Mouse (Mus musculus) retina, adult 2 months (tissue): ENCODE measurements at regions not wholly inside any gene's neighbourhood (a gene's known extent, or its start where the extent isn't known, plus 50 kb on each side); places are given as distances from the start of the nearest gene placed in this dataset.

ENCODE experiments used
- DNase-seq: peaks from one replicate; pipeline ENCODE4 v3.0.0-alpha.2; 2012; ENCODE audit warnings: low read depth, low spot score

DNA sequence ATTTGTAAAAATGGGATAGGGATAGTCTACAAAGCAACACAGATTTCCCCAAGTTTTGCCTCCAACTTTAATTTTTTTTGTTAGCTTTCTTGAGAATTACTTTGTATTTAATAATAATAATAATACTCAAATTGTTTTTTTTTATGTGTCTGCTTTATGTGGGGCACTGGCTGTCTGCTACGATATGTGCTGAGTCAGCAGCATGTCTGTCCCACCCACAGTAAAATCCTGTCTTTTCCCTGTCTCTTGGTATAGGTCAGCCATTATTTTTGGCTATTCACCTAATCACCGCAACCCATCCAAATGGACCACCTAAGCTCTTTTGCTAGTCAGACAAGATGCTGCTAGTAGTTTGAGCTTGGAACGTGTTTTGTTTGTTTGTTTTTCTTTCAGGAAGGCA is 473.0 kb downstream of the Hs3st4 start:
- DNase-seq = no peak

DNA sequence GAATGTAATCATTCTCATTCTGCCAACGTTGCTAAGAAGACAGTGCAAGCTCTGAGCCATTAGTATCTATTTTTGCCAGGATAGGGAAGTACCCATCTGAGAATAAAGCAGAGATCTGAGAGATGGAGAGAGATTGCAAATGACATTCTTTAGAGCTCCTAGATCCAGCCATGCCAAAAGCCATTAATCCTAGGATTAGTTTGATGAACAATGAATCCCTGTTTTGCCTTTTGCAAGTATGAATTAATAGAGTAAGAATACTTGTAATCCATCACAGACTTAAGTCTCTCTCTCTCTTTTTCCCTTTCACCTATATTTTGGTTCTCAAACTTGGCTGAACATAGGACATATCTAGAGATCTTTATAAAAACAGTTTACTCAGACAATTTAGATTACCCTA is 504.7 kb downstream of the Hs3st4 start:
- no peak for DNase-seq

DNA sequence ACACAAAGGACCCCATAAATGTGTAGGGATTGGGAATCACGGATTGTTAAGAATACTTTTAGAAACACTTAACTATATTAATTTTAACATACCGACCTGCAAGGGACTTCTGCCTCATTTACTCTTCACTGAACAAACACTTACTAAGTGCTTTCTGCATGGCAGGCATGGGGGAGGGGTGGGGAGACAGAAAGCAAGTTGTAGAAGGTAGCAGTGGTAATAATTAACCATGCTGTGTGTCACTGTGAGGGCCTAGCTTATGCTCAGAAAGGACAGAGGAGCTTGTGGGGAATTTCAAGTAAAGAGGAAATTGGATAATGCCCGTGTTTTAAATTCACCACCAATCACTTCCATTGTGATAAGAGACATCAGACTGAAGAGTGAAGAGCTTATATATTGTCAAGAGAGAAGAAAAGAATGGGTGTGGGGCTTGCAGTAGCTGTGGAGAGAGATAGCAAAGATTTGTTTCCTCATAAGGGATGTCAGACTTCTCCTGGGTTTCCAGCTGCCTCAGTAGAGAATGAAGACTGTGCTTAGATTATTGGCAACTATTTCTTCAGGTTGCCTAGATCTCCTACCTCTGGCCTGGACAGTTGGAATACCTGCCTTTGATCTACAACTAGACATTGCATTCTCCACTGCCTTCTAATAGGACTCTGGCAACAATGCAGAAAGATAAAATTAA is 508.6 kb downstream of the Hs3st4 start:
- DNase-seq = no peak

DNA sequence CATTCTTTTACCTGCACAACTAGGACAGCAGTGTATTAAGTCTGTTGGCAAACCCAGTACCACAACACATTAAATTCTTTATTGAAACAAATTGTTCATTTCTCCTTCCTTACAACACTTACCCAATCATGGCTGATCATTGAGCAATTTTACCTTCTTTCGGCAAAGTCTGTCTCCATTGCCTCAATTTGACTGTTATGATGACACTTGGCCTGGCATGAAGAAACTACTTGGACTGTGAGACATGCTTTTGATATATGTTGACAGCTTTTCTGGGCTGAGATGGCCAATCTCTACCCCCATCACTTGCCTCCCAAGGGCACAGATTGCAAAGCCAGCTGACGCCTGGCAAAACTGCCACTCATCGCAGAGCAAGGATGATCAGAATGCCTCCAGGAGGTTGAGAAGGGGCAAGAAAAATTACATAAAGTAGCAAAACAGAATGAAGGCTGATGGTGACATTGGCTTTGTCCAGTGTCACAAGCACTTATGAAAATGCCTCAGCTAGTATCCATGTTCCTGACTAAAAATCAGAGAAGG is 509.3 kb downstream of the Hs3st4 start:
- no peak for DNase-seq

DNA sequence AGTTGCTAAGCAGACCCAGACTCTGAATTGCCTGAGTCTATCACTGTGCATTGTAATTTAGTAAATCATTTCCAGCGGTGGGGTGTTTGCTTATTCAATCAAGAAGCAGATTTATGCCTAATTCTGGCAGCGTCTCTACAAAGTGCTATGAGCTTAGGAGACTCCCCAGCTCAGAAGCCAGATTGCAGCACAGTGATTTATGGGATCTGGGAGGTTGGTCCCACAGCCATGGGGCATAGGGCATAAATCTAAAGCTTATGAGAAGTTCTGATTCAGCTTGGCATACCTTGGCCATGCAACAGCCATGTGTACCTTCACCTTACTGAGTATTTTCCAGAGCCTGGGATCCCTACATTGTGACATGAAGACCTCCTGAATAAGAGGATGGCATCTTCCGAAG is 518.0 kb downstream of the Hs3st4 start:
- DNase-seq = no peak

DNA sequence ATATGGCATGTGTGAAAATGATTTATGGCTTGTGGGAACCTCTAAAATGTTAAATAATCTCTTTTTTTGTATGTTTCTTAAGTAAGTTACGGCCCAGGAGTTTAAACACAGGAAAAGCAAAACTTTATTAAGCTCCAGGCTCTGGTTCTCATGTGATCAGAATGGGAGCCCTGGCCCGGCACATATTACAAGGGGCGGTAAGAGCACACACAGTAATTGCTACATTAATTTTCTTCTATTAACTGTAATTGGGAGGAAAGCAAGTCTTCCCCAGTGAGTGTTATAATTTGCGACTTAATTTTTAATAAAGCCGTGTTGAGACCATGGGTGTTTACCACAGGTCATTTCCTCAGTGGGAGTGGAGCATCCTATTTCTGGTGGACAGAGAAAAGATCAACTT is 520.1 kb downstream of the Hs3st4 start:
- no peak for DNase-seq

DNA sequence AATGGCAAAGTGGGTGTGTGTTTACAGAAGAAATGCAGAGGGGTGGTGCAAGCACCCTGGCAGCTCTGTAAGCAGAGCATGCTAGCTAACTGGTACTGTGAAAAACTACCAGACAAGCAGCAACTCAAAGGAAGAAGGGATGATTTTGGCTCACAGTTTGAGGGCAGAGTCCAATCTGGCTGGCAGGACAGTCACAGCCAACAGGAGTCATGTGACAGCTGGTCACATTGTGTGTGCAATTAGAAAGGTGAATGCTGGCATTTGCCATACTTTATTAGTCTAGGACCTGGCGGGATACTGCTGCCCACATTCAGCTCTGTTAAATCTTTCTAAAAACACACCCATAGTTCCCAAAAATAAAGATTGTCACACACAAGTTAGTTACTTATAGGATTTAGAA is 566.4 kb downstream of the Hs3st4 start:
- no peak for DNase-seq

DNA sequence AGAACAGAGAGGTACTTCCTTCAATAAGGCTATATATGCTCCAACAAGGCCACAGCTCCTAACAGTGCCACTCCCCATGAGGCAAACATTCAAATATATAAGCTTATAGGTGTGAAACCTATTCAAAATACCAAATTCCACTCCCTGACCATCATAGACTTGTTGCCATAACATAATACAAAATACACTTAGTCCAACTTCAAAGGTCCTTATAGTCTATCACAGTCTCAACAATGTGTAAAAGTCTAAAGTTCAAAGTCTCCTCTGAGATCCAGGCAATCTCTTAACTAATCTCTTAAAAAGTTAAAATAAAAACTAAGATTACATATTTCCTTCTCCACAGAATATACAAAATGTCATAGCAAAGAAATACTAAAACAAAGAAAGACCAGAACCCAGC is 574.5 kb downstream of the Hs3st4 start:
- no peak for DNase-seq

DNA sequence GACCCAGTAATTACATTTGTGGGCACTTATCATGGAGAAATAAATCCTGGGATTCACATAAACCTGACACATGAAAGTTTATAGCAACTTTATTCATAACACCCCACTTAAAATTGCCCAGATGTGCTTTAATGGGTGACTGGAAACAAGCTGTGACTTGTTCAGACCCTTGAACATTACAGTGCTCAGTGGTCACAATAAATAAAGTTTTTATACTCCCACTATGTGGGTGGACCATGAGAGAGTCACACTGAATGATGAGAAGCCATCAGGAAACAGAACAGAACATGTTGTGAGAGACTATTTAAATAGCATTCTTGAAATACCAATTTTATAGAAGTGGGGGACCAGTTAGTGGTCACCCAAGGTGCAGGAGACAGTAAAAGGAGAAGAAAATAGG is 588.1 kb downstream of the Hs3st4 start:
- no peak for DNase-seq

DNA sequence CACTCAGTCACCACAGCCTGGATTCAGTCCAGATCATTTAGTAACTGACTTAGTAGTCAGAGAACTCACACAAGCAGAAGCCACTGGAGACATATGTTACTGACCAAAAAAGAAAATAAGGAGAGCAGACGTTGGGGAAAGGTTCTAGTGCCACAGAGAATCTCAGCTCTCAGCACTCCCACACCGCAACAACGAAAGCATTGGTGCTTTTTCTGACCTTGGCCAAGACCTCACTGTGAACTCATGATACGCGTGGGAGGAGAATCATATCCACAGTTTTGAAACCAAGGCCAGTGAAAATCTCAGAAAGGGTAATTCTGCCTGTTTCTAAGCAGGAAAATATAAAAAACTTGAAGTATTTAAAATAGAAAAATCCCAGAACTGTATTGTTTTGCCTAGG is 591.0 kb downstream of the Hs3st4 start:
- no peak for DNase-seq

DNA sequence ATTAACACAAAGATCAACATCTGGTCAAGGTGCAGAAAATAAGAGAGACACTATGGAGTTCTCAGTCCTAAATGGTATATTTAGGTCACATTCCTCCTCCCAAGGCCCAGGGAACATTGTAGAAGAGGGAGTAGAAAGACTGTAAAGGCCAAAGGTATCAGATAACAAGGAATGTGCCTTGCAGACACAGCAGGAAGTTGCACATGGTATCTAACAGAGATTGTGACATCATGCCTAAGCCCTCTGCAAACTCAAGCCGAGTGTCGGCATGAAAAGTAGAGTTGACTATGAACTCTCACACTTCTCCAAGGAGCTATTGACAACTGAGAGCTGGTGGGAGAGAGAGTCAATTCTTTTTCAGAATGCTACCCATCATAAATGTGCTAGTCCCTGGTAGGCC is 598.7 kb downstream of the Hs3st4 start:
- DNase-seq = no peak

DNA sequence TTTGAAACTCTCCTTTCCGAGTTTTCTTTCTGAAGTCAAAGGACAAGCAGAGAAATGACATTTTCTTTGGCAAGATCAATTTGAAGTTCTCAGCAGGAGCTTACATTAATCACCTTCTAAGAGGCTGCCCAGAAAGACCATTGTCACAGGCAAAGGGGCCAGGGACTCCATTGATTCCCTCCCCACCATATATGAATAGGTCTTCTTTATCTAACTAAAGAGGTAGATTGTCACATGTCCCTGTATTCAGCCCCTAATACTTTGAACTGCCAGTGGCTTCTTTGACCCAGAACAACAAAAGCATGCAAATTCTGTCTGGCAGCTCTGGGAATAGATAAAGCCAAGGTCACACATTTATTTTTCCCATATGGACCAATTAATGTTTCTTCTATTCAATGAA is 602.6 kb downstream of the Hs3st4 start:
- no peak for DNase-seq

DNA sequence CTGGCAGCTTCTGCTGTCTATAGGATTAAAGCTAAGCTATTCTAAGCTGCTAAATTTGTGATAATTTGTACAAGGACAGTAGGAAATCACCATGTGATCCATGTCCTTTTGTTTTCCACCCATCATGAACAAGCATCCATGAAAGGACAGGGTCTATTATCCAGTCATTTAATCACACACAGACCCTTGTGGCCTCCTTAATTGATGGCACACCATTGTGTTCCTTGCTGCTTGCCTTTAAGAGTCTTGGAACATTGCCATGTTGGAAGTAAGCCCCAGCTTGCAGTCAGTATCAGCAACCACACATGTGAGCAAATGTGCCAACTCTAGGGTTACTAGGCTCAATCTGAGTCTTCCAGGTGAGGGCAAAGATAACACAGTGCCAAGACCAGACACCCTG is 608.7 kb downstream of the Hs3st4 start:
- no peak for DNase-seq

DNA sequence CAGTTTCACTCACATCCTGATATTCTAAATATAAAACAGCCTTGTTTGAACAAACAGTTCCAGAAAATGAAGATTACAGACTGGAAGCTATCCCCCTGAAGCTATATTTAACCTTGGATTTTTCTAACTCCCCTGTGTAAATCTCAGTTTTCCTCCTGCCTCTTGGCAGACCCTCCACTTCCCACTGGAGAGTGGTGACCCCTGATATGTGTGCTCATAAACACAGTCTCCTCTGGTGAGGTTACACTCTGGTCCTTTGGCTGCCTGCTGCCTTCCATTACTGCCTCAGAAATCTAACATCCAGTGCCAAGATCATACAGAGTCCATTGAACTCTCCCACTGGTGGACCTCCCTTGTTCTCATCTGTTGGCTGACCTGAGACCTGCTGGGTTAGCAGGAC is 610.8 kb downstream of the Hs3st4 start:
- DNase-seq = no peak

DNA sequence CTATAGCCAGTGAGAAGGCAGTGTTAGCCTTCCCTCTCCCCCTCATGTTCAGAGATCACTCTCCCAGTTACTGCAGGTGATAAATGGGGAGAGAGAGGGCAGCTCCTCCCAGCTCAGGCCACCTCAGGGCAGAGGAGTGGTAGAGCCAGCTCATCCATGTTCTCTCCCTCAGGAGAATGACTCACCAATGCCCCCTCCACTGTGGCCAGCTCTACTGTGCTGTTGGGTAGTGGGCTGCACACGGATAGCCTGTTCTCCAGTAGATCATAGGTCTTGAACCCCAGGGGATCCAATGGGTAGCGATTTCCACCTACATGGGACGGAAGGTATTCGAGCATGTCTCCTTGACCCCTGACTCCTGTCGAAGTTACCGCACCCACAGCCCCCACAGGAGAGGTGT is 618.1 kb downstream of the Hs3st4 start:
- no peak for DNase-seq

DNA sequence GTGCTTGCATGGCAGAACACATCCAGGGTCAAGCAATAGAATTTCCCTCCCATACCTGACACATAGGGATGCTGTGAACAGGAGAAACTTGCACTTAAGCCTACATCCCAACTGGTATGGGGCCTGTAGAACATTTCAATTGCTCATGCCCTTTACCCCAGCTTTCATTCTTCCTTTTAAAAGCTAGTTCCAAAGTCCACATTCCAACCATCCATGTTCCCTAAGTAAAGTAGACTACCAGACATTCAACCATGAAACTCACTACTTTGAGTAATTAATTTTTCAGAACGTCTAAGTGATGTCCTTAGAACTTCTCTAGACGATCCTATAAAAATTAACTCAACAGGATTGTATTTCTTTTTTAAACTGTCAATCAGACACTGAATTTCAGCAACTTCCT is 621.9 kb downstream of the Hs3st4 start:
- no peak for DNase-seq

DNA sequence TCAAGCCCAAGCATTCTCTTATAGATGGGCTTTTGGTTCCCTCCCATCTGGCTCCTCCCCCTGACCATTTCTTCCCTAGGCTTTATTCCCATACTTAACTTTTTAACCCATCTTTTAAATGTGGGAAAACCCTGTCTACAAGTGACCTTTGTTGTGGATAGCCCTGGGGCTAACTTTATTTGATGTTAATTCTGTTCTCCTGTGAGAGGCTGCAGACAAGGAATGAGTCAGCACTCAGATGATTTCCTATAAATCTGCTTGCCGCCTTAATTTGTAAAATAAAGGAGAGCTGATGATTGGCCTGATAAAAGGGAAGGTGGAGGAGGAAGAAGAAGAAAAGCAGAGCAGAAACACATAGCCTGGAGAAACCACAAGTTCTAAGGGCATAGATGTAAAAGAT is 623.3 kb downstream of the Hs3st4 start:
- no peak for DNase-seq

DNA sequence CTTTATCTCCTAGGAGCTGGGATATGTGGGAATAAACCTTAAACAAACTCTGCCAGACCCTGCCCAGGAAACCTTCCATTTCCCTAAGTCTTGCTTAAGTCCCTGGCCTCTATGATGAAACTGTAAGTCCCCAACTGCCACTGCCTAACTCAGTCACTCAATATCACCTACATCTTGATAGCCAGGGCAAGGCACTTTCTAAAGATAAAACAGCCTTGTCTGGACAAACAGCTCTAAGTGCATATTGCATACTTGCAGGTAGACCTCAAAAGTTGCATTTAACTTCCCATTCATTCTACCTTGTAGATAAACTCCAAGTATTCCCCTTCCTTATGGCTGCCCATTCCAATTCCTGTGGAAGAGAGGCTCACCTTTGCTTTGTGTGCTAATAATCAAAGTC is 624.4 kb downstream of the Hs3st4 start:
- DNase-seq = no peak

DNA sequence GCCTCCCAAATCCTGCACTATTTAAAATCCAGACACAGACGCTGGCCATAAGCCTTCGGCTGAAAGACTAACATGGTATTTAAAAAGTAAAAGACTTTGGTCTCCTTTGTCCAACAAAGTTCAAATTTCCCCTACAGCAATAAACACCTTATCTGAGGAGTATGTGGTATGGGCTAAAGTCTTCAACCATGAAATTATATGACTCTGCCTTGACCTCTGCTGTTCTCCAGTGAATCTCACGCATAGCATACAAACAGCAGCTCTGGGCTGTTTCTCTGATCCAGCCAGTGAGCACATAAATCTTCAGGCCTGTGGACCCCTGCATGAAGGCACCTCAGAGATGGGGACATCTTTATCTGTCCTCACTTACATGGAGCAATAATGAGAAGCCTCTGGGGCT is 627.8 kb downstream of the Hs3st4 start:
- no peak for DNase-seq

DNA sequence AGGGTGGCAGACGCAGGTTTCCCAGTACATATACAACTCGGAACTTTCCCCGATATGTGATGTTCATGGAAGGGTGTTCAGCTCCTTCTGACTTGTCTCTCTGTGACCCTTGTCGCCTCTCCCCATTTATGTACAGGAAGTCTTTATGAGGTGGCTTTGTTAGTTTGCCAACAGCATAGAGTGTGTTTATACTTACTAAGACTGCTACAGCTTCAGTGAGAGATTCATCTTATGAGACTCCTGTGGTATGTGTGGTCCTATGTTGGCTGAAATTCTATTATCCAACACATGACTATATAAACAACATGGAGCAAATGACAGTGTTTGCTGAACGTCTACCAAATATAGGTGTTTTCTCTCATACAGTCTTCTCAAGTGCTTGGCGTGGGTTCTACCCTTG is 664.5 kb downstream of the Hs3st4 start:
- no peak for DNase-seq

DNA sequence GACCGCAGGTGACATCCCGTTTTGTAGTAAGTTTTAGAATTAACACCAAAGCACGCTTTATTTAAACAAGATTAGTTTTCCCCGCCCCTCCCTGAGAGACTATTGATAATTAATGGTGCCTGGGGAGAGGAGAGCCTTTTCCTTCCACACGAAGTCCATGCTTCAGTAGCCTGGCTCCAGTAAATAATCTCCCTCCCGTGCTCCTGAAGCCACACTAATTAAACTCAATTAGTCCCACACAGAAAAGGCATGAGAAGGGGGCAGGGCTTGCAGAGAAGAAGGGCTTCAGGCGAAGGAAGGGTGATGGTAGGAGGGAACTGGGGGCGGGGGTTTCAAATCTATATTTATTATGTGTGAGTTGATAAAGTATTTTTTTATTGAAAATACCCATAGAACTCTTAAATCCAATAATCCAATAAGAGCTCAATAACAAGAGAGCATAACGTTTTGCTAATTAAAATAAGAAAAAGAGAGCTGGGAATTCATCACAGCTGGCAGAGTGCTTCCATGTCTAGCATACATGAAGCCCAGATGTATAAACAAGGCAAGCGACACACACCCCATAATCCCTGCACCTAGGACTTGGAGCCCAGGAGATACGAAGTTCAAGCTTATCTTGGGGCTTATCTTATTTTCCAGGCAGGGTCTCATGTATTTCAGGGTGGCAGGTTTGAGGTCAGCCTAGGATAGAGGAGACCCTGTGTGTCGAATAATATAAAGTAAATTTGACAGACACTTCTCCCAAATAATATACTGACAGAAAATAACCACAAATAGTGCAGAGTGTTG is 684.7 kb downstream of the Hs3st4 start:
- no peak for DNase-seq

DNA sequence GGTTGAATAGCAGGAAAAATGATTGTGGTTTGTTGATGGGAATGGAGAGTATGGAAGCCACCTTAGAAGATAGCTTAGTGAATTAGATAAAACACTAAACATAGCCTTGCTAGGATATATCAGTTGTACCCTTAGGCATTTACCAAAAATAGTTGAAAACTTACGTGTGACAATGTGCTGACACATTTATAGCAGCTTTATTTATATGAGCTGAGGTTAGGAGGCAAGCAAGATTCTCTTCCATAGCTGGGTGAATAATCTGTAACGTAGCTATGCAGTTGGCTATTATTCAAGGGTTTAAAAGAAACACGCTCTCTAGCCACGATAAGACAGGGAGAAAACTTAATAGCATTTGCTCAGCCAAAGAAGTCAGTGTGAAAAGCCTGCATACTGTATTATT is 685.4 kb downstream of the Hs3st4 start:
- no peak for DNase-seq

DNA sequence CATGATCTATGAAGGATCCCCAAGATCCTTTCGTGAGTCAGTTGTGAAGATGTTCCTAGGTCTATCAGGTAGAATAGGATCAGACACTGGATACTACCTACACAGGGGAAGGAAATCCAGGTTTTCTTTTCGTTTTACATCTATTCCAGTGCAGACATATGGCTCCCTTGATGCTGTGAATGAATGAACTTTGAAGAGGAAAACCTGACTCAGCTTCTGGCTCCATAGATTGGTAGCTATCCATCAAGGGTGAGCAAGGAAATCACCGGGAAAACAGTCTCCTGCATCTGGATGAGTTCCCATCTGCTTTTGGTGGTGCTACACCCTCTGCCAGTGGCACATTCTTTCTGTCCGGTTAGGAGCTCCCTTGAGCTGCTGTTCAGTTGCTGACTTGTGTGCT is 687.8 kb downstream of the Hs3st4 start:
- no peak for DNase-seq
